Comparison of ENCODE assay signal across 8 mouse cellular contexts in the genomic region with DNA sequence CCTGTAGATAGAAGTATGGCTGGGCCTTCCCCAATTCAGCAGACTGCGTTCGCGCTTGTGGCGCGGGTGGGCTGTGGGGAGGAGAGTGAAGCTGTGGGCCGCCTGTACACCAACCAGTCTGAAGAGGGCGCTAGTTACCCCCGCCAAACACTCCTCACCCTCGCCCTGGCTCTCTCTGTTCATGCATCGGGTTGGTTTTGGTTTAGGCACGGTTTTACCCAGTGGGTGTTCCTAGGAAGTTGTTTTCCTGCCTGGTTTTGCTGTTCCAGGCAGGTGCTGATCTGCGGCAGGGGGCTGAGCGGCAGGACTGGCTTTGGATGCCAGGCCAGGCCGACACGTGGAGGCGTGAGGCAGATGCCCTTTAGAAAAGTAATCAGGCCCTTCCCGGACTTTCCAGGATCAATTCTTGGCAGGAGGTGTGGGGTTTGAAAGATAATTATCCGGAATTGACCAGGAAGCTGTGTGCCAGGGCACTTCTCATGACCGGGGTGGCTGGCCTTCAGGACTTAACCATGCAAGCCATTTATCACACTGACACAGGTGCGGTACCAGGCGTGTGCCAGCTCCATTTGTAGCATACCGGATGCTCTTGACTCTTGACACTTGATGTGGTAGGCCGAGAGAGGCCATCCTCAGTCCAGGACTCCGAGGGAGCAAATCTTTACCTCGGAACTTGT. TPM values are rescaled to one million over a fixed set of nuclear protein-coding genes. Genes with fewer than 3 reads are reported as not detected.
A peak's percentile ranks its signal among the peaks of the same experiment; 100 is the strongest.
DNase-seq lines count a peak whose midpoint lies in the region; ATAC-seq lines count a peak whose summit lies in the region.

No protein-coding gene starts in this region.

- no peaks in the 10 kb centered on the region for H3K9me3 ChIP-seq in liver, embryonic 13.5 days (replicated peaks)

- peaks cover 38% of the 10 kb centered on the region for H3K4me1 ChIP-seq in liver, embryonic 13.5 days (replicated peaks)

- peak overlapping the region; percentile 55; the same call in 1 of the 2 replicates for H3K27ac ChIP-seq in liver, embryonic 13.5 days

- H3K9ac ChIP-seq in liver, embryonic 13.5 days = peak overlapping the region; percentile 76

- peak; percentile 54 for DNase-seq in right cerebral cortex, postnatal 25 days
- DNase-seq in right cerebral cortex, adult 2 months (ENCODE audit: low spot score in 2 of 2) = no peak
- DNase-seq in embryo, embryonic 10.5 days (ENCODE audit: low spot score) = peak; percentile 73
- DNase-seq in liver, embryonic 13.5 days = peak; percentile 54
- peak; percentile 55 to 68 for DNase-seq in thymus, adult 18-20 months
- DNase-seq in urinary bladder, postnatal 36 days (ENCODE audit: low spot score in 2 of 2) = no peak

- H3K36me3 ChIP-seq in liver, embryonic 13.5 days = no peaks in the 10 kb centered on the region

- peak overlapping the region; percentile 69 for H3K4me3 ChIP-seq in liver, embryonic 13.5 days (replicated peaks)

- 7% methylated on average over 25 of the region's 25 CpGs for WGBS in liver, embryonic 13.5 days (ENCODE audit: insufficient replicate concordance)

- peak overlapping the region; percentile 98 for H3K4me2 ChIP-seq in liver, embryonic 13.5 days

- H3K27me3 ChIP-seq in liver, embryonic 13.5 days = peaks cover 9% of the 10 kb centered on the region; the same call in 1 of the 2 replicates

- ATAC-seq in hematopoietic stem cell, adult 5-6 weeks (replicated peaks in 1 of 2; ENCODE audit: insufficient read depth in 1 of 2, low FRiP score in 2 of 2, low TSS enrichment in 1 of 2, low read depth in 1 of 2, poor library complexity in 2 of 2, severe bottlenecking in 2 of 2) = peak; percentile 70 to 82
- ATAC-seq in liver, embryonic 13.5 days (ENCODE audit: low read depth) = peak; percentile 52
- ATAC-seq in monocyte, adult 5-6 weeks (replicated peaks; ENCODE audit: insufficient number of reproducible peaks, low FRiP score, low TSS enrichment, poor library complexity, severe bottlenecking) = peak; percentile 82

RNA-seq across cellular contexts. Expression of a gene that starts 8.8 kb away (rescaled TPM):
- total RNA-seq in hematopoietic stem cell, adult 5-6 weeks (2017) = 12.0 and 44.0 TPM in 2 replicates
- polyA plus RNA-seq in liver, embryonic 13.5 days (2015; fragmentation: Nextera tagmentation; extraction: Ambion mirVana) = 2.9 and 3.9 TPM in 2 replicates
- 7.3 to 22.9 TPM (median 9.3 TPM) in 3 replicates for total RNA-seq in monocyte, adult 5-6 weeks (2017)

RNA-seq across cellular contexts. Expression of a gene that starts 18.2 kb away (rescaled TPM):
- total RNA-seq in hematopoietic stem cell, adult 5-6 weeks (2017) = 0.69 and 2.9 TPM in 2 replicates
- polyA plus RNA-seq in liver, embryonic 13.5 days (2015; fragmentation: Nextera tagmentation; extraction: Ambion mirVana) = 0.19 and 0.20 TPM in 2 replicates
- total RNA-seq in monocyte, adult 5-6 weeks (2017) = 1.2 TPM in 1 of 3 replicates, not detected in the others

Comparison
In these comparisons a context has a peak if more than half of its experiments do, and no peak if none do; other contexts are left out.
1. DNase-seq: peak in right cerebral cortex, postnatal 25 days (single experiment), embryo, embryonic 10.5 days (single experiment), liver, embryonic 13.5 days (single experiment) and thymus, adult 18-20 months (2 of 2); none in right cerebral cortex, adult 2 months (0 of 2) and urinary bladder, postnatal 36 days (0 of 2).
2. Peak in every context shown above with its lines, with median percentiles within 50 percentile points of each other: ATAC-seq.